In genomic region chr6:29229265-29229913, GRCm38 (mm10) we compare ENCODE assay signal across 15 mouse cellular contexts. TPM values are rescaled to one million over a fixed set of nuclear protein-coding genes. Genes with fewer than 3 reads are reported as not detected.
DNase-seq lines count a peak whose midpoint lies in the region; ATAC-seq and TF ChIP-seq lines count a peak whose summit lies in the region.
"Had no signal": no experiment of that assay in that cellular context is flagged by ENCODE, and none has a peak within 500 bp of the region (broad histone marks: within the 10 kb centered on the region; RNA-seq: fewer than 3 reads in every experiment).

No protein-coding gene starts in this region.

- H3K36me3 ChIP-seq in forebrain, embryonic 13.5 days (ENCODE audit: poor library complexity, severe bottlenecking) = no peaks in the 10 kb centered on the region
- no peaks in the 10 kb centered on the region for H3K36me3 ChIP-seq in forebrain, embryonic 14.5 days (ENCODE audit: control insufficient read depth, insufficient read depth, low read length)
- H3K36me3 ChIP-seq in kidney, embryonic 16.5 days (ENCODE audit: insufficient read depth, low read length) = no peaks in the 10 kb centered on the region
- no peaks in the 10 kb centered on the region for H3K36me3 ChIP-seq in G1E (replicated peaks)
- H3K36me3 ChIP-seq: forebrain, embryonic 10.5 days had no signal

- DNase-seq in forebrain, embryonic 14.5 days (ENCODE audit: low spot score) = no peak
- DNase-seq in kidney, postnatal 25 days = no peak
- no peak for DNase-seq in G1E (ENCODE audit: low spot score)
- DNase-seq in layer of hippocampus, adult 8-10 months (ENCODE audit: low spot score in 2 of 2) = no peak
- DNase-seq in right cerebral cortex, adult 2 months (ENCODE audit: low spot score in 2 of 2) = no peak
- DNase-seq: cerebellum, adult 2 months; gastrocnemius, postnatal 10 days; heart, postnatal 14 days; kidney, adult 2 months had no signal

- no peak overlapping the region for H3K9ac ChIP-seq in forebrain, embryonic 13.5 days
- H3K9ac ChIP-seq in forebrain, embryonic 14.5 days (ENCODE audit: low read length) = no peak overlapping the region
- H3K9ac ChIP-seq in kidney, embryonic 16.5 days (replicated peaks; ENCODE audit: low read length) = no peak overlapping the region

- 86% methylated on average over 6 of the region's 6 CpGs for WGBS in forebrain, embryonic 13.5 days
- 88% methylated on average over 6 of the region's 6 CpGs for WGBS in forebrain, embryonic 14.5 days
- 82% methylated on average over 6 of the region's 6 CpGs for WGBS in kidney, embryonic 16.5 days

- 0 out of 2 replicates have a peak, but pooled peaks have one; percentile 19 for ATAC-seq in forebrain, embryonic 13.5 days
- no peak for ATAC-seq in forebrain, embryonic 14.5 days
- ATAC-seq in kidney, embryonic 16.5 days (ENCODE audit: low FRiP score, low TSS enrichment) = peak; percentile 46; the same call in 1 of the 2 replicates
- ATAC-seq in G1E (ENCODE audit: extremely low read depth, insufficient number of reproducible peaks, low FRiP score, poor library complexity, severe bottlenecking) = peak; percentile 8; the same call in 1 of the 2 replicates
- ATAC-seq in megakaryocyte progenitor cell, adult 5-6 weeks (replicated peaks; ENCODE audit: poor library complexity) = peak; percentile 71

- H3K4me3 ChIP-seq in forebrain, embryonic 13.5 days = no peak overlapping the region
- H3K4me3 ChIP-seq in forebrain, embryonic 14.5 days (ENCODE audit: low read depth, low read length) = no peak overlapping the region
- no peak overlapping the region for H3K4me3 ChIP-seq in kidney, embryonic 16.5 days (ENCODE audit: low read length)
- H3K4me3 ChIP-seq in G1E (ENCODE audit: low read depth, low read length) = no peak overlapping the region
- H3K4me3 ChIP-seq: forebrain, embryonic 10.5 days had no signal

- no peak for TF ChIP-seq CTCF in G1E (IDR thresholded peaks at IDR 0.05; ENCODE audit: low read depth, low read length)

- no peaks in the 10 kb centered on the region for H3K27me3 ChIP-seq in forebrain, embryonic 13.5 days
- H3K27me3 ChIP-seq in forebrain, embryonic 14.5 days (replicated peaks; ENCODE audit: control insufficient read depth, insufficient read depth, low read length) = no peaks in the 10 kb centered on the region
- H3K27me3 ChIP-seq in kidney, embryonic 16.5 days (ENCODE audit: insufficient read depth, low read length) = no peaks in the 10 kb centered on the region
- H3K27me3 ChIP-seq in G1E (ENCODE audit: insufficient read depth, low read length) = peaks cover 45% of the 10 kb centered on the region

- no peaks in the 10 kb centered on the region for H3K4me1 ChIP-seq in forebrain, embryonic 13.5 days
- no peaks in the 10 kb centered on the region for H3K4me1 ChIP-seq in forebrain, embryonic 14.5 days (ENCODE audit: control insufficient read depth, insufficient read depth, low read length)
- no peaks in the 10 kb centered on the region for H3K4me1 ChIP-seq in kidney, embryonic 16.5 days (ENCODE audit: insufficient read depth, low read length)
- H3K4me1 ChIP-seq in G1E (ENCODE audit: insufficient read depth, low read depth, low read length) = peaks cover 8% of the 10 kb centered on the region

- H3K9me3 ChIP-seq in forebrain, embryonic 13.5 days (replicated peaks) = 0 out of 2 replicates have a peak, but pooled peaks cover 4% of the 10 kb centered on the region
- H3K9me3 ChIP-seq in forebrain, embryonic 14.5 days (replicated peaks; ENCODE audit: control insufficient read depth, low read length) = no peaks in the 10 kb centered on the region
- no peaks in the 10 kb centered on the region for H3K9me3 ChIP-seq in kidney, embryonic 16.5 days (ENCODE audit: low read length)
- H3K9me3 ChIP-seq in G1E (replicated peaks) = no peaks in the 10 kb centered on the region
- H3K9me3 ChIP-seq: forebrain, embryonic 10.5 days had no signal

- H3K27ac ChIP-seq in forebrain, embryonic 13.5 days = no peak overlapping the region
- H3K27ac ChIP-seq in forebrain, embryonic 14.5 days (ENCODE audit: low read depth, low read length) = no peak overlapping the region
- H3K27ac ChIP-seq in kidney, embryonic 16.5 days (ENCODE audit: low read length) = no peak overlapping the region
- H3K27ac ChIP-seq: forebrain, embryonic 10.5 days had no signal

- H3K4me2 ChIP-seq in forebrain, embryonic 13.5 days = no peak overlapping the region
- H3K4me2 ChIP-seq in forebrain, embryonic 14.5 days (ENCODE audit: low read length) = no peak overlapping the region
- H3K4me2 ChIP-seq in kidney, embryonic 16.5 days (replicated peaks; ENCODE audit: low read depth, low read length) = no peak overlapping the region

RNA-seq across cellular contexts. Expression of gene Impdh1, which starts 13.2 kb away (rescaled TPM):
- polyA plus RNA-seq in forebrain, embryonic 13.5 days (2015; fragmentation: Nextera tagmentation; extraction: Ambion mirVana) = 37.6 and 39.2 TPM in 2 replicates
- polyA plus RNA-seq in forebrain, embryonic 14.5 days (2014; fragmentation: Nextera tagmentation; extraction: Ambion mirVana) = 34.5 and 50.2 TPM in 2 replicates
- 49.1 and 50.3 TPM in 2 replicates for polyA plus RNA-seq in kidney, embryonic 16.5 days (2015; fragmentation: Nextera tagmentation; extraction: Ambion mirVana)
- total RNA-seq in G1E (2014; fragmentation: Nextera tagmentation) = 2.6 and 2.9 TPM in 2 replicates
- 7.2 and 9.2 TPM in 2 replicates for total RNA-seq in G1E (2017)
- polyA plus RNA-seq in G1E (2012) = 40.6 and 55.1 TPM in 2 replicates
- 56.0 and 76.2 TPM in 2 replicates for total RNA-seq in megakaryocyte progenitor cell, adult 5-6 weeks (2015)
- 94.2 and 106 TPM in 2 replicates for total RNA-seq in megakaryocyte progenitor cell, adult 5-6 weeks (2017)
- 10 to 100 TPM; 36.4 to 45.0 (median 41.1) TPM for total RNA-seq in layer of hippocampus, adult 8-10 months (2022)

RNA-seq across cellular contexts. Expression of gene Hilpda, which starts 42.9 kb away (rescaled TPM):
- 38.3 and 38.6 TPM in 2 replicates for polyA plus RNA-seq in forebrain, embryonic 13.5 days (2015; fragmentation: Nextera tagmentation; extraction: Ambion mirVana)
- polyA plus RNA-seq in forebrain, embryonic 14.5 days (2014; fragmentation: Nextera tagmentation; extraction: Ambion mirVana) = 46.6 and 54.6 TPM in 2 replicates
- 34.9 TPM in 2 replicates for polyA plus RNA-seq in kidney, embryonic 16.5 days (2015; fragmentation: Nextera tagmentation; extraction: Ambion mirVana)
- 7.8 and 16.3 TPM in 2 replicates for total RNA-seq in G1E (2014; fragmentation: Nextera tagmentation)
- 31.1 and 34.4 TPM in 2 replicates for total RNA-seq in G1E (2017)
- 36.0 and 43.0 TPM in 2 replicates for polyA plus RNA-seq in G1E (2012)
- total RNA-seq in megakaryocyte progenitor cell, adult 5-6 weeks (2015) = 14.3 and 17.8 TPM in 2 replicates
- total RNA-seq in megakaryocyte progenitor cell, adult 5-6 weeks (2017) = 7.1 and 10.9 TPM in 2 replicates
- 1 to 10 TPM; 4.9 to 9.0 (median 6.6) TPM for total RNA-seq in layer of hippocampus, adult 8-10 months (2022)

RNA-seq across cellular contexts. Expression of gene Fam71f2, which starts 50.0 kb away (rescaled TPM):
- polyA plus RNA-seq in forebrain, embryonic 13.5 days (2015; fragmentation: Nextera tagmentation; extraction: Ambion mirVana) = 0.67 and 0.75 TPM in 2 replicates
- polyA plus RNA-seq in forebrain, embryonic 14.5 days (2014; fragmentation: Nextera tagmentation; extraction: Ambion mirVana) = 0.53 and 1.0 TPM in 2 replicates
- 0.26 and 0.39 TPM in 2 replicates for polyA plus RNA-seq in kidney, embryonic 16.5 days (2015; fragmentation: Nextera tagmentation; extraction: Ambion mirVana)
- total RNA-seq in G1E (2014; fragmentation: Nextera tagmentation) = 1.7 and 4.4 TPM in 2 replicates
- total RNA-seq in G1E (2017) = 0.33 and 0.70 TPM in 2 replicates
- not detected in 2 replicates for polyA plus RNA-seq in G1E (2012)
- total RNA-seq in megakaryocyte progenitor cell, adult 5-6 weeks (2015) = 1.1 TPM in 1 of 2 replicates, not detected in the other
- 0.68 TPM in 1 of 2 replicates, not detected in the other for total RNA-seq in megakaryocyte progenitor cell, adult 5-6 weeks (2017)
- total RNA-seq in layer of hippocampus, adult 8-10 months (2022) = under 1 TPM in 3 of 4 experiments, not detected in 1; 0.38 to 0.55 (median 0.54) TPM
- total RNA-seq: heart, postnatal 14 days; layer of hippocampus, postnatal 10 days; neutrophil, adult 5-6 weeks had no signal

RNA-seq across cellular contexts. Expression of gene Prrt4, which starts 50.0 kb away (rescaled TPM):
- 1.5 and 1.8 TPM in 2 replicates for polyA plus RNA-seq in forebrain, embryonic 13.5 days (2015; fragmentation: Nextera tagmentation; extraction: Ambion mirVana)
- polyA plus RNA-seq in forebrain, embryonic 14.5 days (2014; fragmentation: Nextera tagmentation; extraction: Ambion mirVana) = 1.9 and 3.8 TPM in 2 replicates
- 0.71 and 1.1 TPM in 2 replicates for polyA plus RNA-seq in kidney, embryonic 16.5 days (2015; fragmentation: Nextera tagmentation; extraction: Ambion mirVana)
- not detected in 2 replicates for total RNA-seq in G1E (2014; fragmentation: Nextera tagmentation)
- 0.05 and 0.06 TPM in 2 replicates for total RNA-seq in G1E (2017)
- polyA plus RNA-seq in G1E (2012) = not detected in 2 replicates
- total RNA-seq in megakaryocyte progenitor cell, adult 5-6 weeks (2015) = not detected in 2 replicates
- not detected in 2 replicates for total RNA-seq in megakaryocyte progenitor cell, adult 5-6 weeks (2017)
- total RNA-seq in layer of hippocampus, adult 8-10 months (2022) = 1 to 10 TPM; 2.6 to 3.5 (median 3.0) TPM
- total RNA-seq: neutrophil, adult 5-6 weeks had no signal
